Mouse (Mus musculus): Measurements from ENCODE around the gene Nfia. TPM values are rescaled to one million over a fixed set of nuclear protein-coding genes. Genes with fewer than 3 reads are reported as not detected.
A peak's percentile ranks its signal among the peaks of the same experiment; 100 is the strongest.

Gene Nfia
- polyA plus RNA-seq, 1 experiment from 2014 or later: 37.2 TPM

- H3K4me1 ChIP-seq (ENCODE audit: control insufficient read depth, insufficient read depth, low read length): peaks cover 12% of the 10 kb centered on the region; the same call in 1 of the 2 replicates
- no peaks in the 10 kb centered on the region for H3K9me3 ChIP-seq (ENCODE audit: control insufficient read depth, low read length)
- 0 out of 2 replicates have a peak overlapping the region, but pooled peaks have one; percentile 32 for H3K27ac ChIP-seq (replicated peaks; ENCODE audit: low read depth, low read length)
- DNase-seq: peak; percentile 42
- ATAC-seq (ENCODE audit: low FRiP score, low TSS enrichment): no peak
- no peak overlapping the region for H3K4me3 ChIP-seq (replicated peaks; ENCODE audit: low read depth, low read length)
- H3K27me3 ChIP-seq (ENCODE audit: control insufficient read depth, insufficient read depth, low read length): no peaks in the 10 kb centered on the region
- 68% methylated on average over 3 of the region's 3 CpGs for WGBS
- no peak overlapping the region for H3K4me2 ChIP-seq (ENCODE audit: low read length)
- H3K9ac ChIP-seq (replicated peaks; ENCODE audit: low read length): no peak overlapping the region
- H3K36me3 ChIP-seq (ENCODE audit: control insufficient read depth, insufficient read depth, low read length): no peaks in the 10 kb centered on the region
Observed at GRCm38 (mm10) chr4:97927309-97927656, 154.7 kb downstream of the Nfia start.

- WGBS: 91% methylated on average over 2 of the region's 2 CpGs
- no peak overlapping the region for H3K27ac ChIP-seq (replicated peaks; ENCODE audit: low read depth, low read length)
Observed at GRCm38 (mm10) chr4:97936371-97936770, 163.8 kb downstream of the Nfia start.

GRCm38 (mm10) chr4:97936912-97937311 lies 164.4 kb downstream of the Nfia start:
- DNase-seq (peak; percentile 59), ATAC-seq (ENCODE audit: low FRiP score, low TSS enrichment) (no peak)
- Histone ChIP-seq H3K4me3 (replicated peaks; ENCODE audit: low read depth, low read length) (no peak overlapping the region), H3K27me3 (ENCODE audit: control insufficient read depth, insufficient read depth, low read length) (no peaks in the 10 kb centered on the region), H3K36me3 (ENCODE audit: control insufficient read depth, insufficient read depth, low read length) (no peaks in the 10 kb centered on the region), H3K4me2 (ENCODE audit: low read length) (no peak overlapping the region), H3K9me3 (ENCODE audit: control insufficient read depth, low read length) (no peaks in the 10 kb centered on the region), H3K9ac (replicated peaks; ENCODE audit: low read length) (no peak overlapping the region), H3K4me1 (ENCODE audit: control insufficient read depth, insufficient read depth, low read length) (0 out of 2 replicates have a peak, but pooled peaks cover 11% of the 10 kb centered on the region), H3K27ac (replicated peaks; ENCODE audit: low read depth, low read length) (no peak overlapping the region)
- WGBS: 45% methylated on average over 3 of the region's 3 CpGs

More at GRCm38 (mm10) chr4:97936371-97936770, 163.8 kb downstream of the Nfia start:
- no peaks in the 10 kb centered on the region for H3K9me3 ChIP-seq (ENCODE audit: control insufficient read depth, low read length)
- no peak overlapping the region for H3K4me3 ChIP-seq (replicated peaks; ENCODE audit: low read depth, low read length)
- DNase-seq (no peak), ATAC-seq (ENCODE audit: low FRiP score, low TSS enrichment) (no peak)
- no peaks in the 10 kb centered on the region for H3K27me3 ChIP-seq (ENCODE audit: control insufficient read depth, insufficient read depth, low read length)
- H3K9ac ChIP-seq (replicated peaks; ENCODE audit: low read length): no peak overlapping the region
- no peak overlapping the region for H3K4me2 ChIP-seq (ENCODE audit: low read length)
- H3K4me1 ChIP-seq (ENCODE audit: control insufficient read depth, insufficient read depth, low read length): 0 out of 2 replicates have a peak, but pooled peaks cover 11% of the 10 kb centered on the region
- H3K36me3 ChIP-seq (ENCODE audit: control insufficient read depth, insufficient read depth, low read length): no peaks in the 10 kb centered on the region

- ATAC-seq (ENCODE audit: low FRiP score, low TSS enrichment): no peak
- no peaks in the 10 kb centered on the region for H3K36me3 ChIP-seq (ENCODE audit: control insufficient read depth, insufficient read depth, low read length)
- WGBS: 61% methylated on average over 4 of the region's 4 CpGs
Observed at GRCm38 (mm10) chr4:97939492-97939891, 167.0 kb downstream of the Nfia start.

GRCm38 (mm10) chr4:97939920-97940520 lies 167.5 kb downstream of the Nfia start:
- no peak for DNase-seq
- no peak overlapping the region for H3K9ac ChIP-seq (replicated peaks; ENCODE audit: low read length)
- no peak for ATAC-seq (ENCODE audit: low FRiP score, low TSS enrichment)
- no peak overlapping the region for H3K4me2 ChIP-seq (ENCODE audit: low read length)
- no peak overlapping the region for H3K4me3 ChIP-seq (replicated peaks; ENCODE audit: low read depth, low read length)
- no peak overlapping the region for H3K27ac ChIP-seq (replicated peaks; ENCODE audit: low read depth, low read length)
- H3K4me1 ChIP-seq (ENCODE audit: control insufficient read depth, insufficient read depth, low read length): 0 out of 2 replicates have a peak, but pooled peaks cover 11% of the 10 kb centered on the region
- H3K36me3 ChIP-seq (ENCODE audit: control insufficient read depth, insufficient read depth, low read length): no peaks in the 10 kb centered on the region
- H3K27me3 ChIP-seq (ENCODE audit: control insufficient read depth, insufficient read depth, low read length): no peaks in the 10 kb centered on the region
- H3K9me3 ChIP-seq (ENCODE audit: control insufficient read depth, low read length): no peaks in the 10 kb centered on the region
- WGBS: 87% methylated on average over 4 of the region's 4 CpGs

More at GRCm38 (mm10) chr4:97939492-97939891, 167.0 kb downstream of the Nfia start:
- no peak for DNase-seq
- no peak overlapping the region for H3K4me3 ChIP-seq (replicated peaks; ENCODE audit: low read depth, low read length)
- H3K4me1 ChIP-seq (ENCODE audit: control insufficient read depth, insufficient read depth, low read length): 0 out of 2 replicates have a peak, but pooled peaks cover 11% of the 10 kb centered on the region
- H3K27ac ChIP-seq (replicated peaks; ENCODE audit: low read depth, low read length): no peak overlapping the region
- no peaks in the 10 kb centered on the region for H3K27me3 ChIP-seq (ENCODE audit: control insufficient read depth, insufficient read depth, low read length)
- no peak overlapping the region for H3K4me2 ChIP-seq (ENCODE audit: low read length)
- H3K9me3 ChIP-seq (ENCODE audit: control insufficient read depth, low read length): no peaks in the 10 kb centered on the region
- no peak overlapping the region for H3K9ac ChIP-seq (replicated peaks; ENCODE audit: low read length)

GRCm38 (mm10) chr4:97941616-97942015 lies 169.1 kb downstream of the Nfia start:
- H3K27me3 ChIP-seq (ENCODE audit: control insufficient read depth, insufficient read depth, low read length): no peaks in the 10 kb centered on the region
- ATAC-seq (ENCODE audit: low FRiP score, low TSS enrichment) (no peak), DNase-seq (no peak)
- H3K4me1 ChIP-seq (ENCODE audit: control insufficient read depth, insufficient read depth, low read length): 0 out of 2 replicates have a peak, but pooled peaks cover 7% of the 10 kb centered on the region
- no peaks in the 10 kb centered on the region for H3K9me3 ChIP-seq (ENCODE audit: control insufficient read depth, low read length)
- H3K4me2 ChIP-seq (ENCODE audit: low read length): no peak overlapping the region
- whole genome bisulfite sequencing: 91% methylated on average over 8 of the region's 8 CpGs
- H3K27ac ChIP-seq (replicated peaks; ENCODE audit: low read depth, low read length): no peak overlapping the region
- no peak overlapping the region for H3K4me3 ChIP-seq (replicated peaks; ENCODE audit: low read depth, low read length)
- H3K36me3 ChIP-seq (ENCODE audit: control insufficient read depth, insufficient read depth, low read length): no peaks in the 10 kb centered on the region
- no peak overlapping the region for H3K9ac ChIP-seq (replicated peaks; ENCODE audit: low read length)

GRCm38 (mm10) chr4:97944309-97944708 lies 171.8 kb downstream of the Nfia start:
- peaks cover 16% of the 10 kb centered on the region for H3K4me1 ChIP-seq (ENCODE audit: control insufficient read depth, insufficient read depth, low read length)
- no peak overlapping the region for H3K27ac ChIP-seq (replicated peaks; ENCODE audit: low read depth, low read length)
- H3K4me3 ChIP-seq (replicated peaks; ENCODE audit: low read depth, low read length): no peak overlapping the region
- no peak overlapping the region for H3K4me2 ChIP-seq (ENCODE audit: low read length)
- no peaks in the 10 kb centered on the region for H3K9me3 ChIP-seq (ENCODE audit: control insufficient read depth, low read length)
- no peaks in the 10 kb centered on the region for H3K27me3 ChIP-seq (ENCODE audit: control insufficient read depth, insufficient read depth, low read length)
- H3K9ac ChIP-seq (replicated peaks; ENCODE audit: low read length): no peak overlapping the region
- no peak for DNase-seq
- H3K36me3 ChIP-seq (ENCODE audit: control insufficient read depth, insufficient read depth, low read length): no peaks in the 10 kb centered on the region
- ATAC-seq (ENCODE audit: low FRiP score, low TSS enrichment): no peak
- 86% methylated on average over 2 of the region's 2 CpGs for WGBS

- H3K27ac ChIP-seq (replicated peaks; ENCODE audit: low read depth, low read length): peak overlapping the region; percentile 43
- no peak for DNase-seq
- H3K4me2 ChIP-seq (ENCODE audit: low read length): no peak overlapping the region
- H3K4me3 ChIP-seq (replicated peaks; ENCODE audit: low read depth, low read length): no peak overlapping the region
- H3K27me3 ChIP-seq (ENCODE audit: control insufficient read depth, insufficient read depth, low read length): no peaks in the 10 kb centered on the region
- WGBS: 61% methylated on average over 5 of the region's 5 CpGs
- no peaks in the 10 kb centered on the region for H3K9me3 ChIP-seq (ENCODE audit: control insufficient read depth, low read length)
- no peak overlapping the region for H3K9ac ChIP-seq (replicated peaks; ENCODE audit: low read length)
- no peaks in the 10 kb centered on the region for H3K36me3 ChIP-seq (ENCODE audit: control insufficient read depth, insufficient read depth, low read length)
- ATAC-seq (ENCODE audit: low FRiP score, low TSS enrichment): no peak
- peaks cover 16% of the 10 kb centered on the region for H3K4me1 ChIP-seq (ENCODE audit: control insufficient read depth, insufficient read depth, low read length)
Observed at GRCm38 (mm10) chr4:97947484-97947883, 174.9 kb downstream of the Nfia start.

GRCm38 (mm10) chr4:97948250-97948649 lies 175.7 kb downstream of the Nfia start:
- Histone ChIP-seq H3K27me3 (ENCODE audit: control insufficient read depth, insufficient read depth, low read length) (no peaks in the 10 kb centered on the region), H3K9me3 (ENCODE audit: control insufficient read depth, low read length) (no peaks in the 10 kb centered on the region), H3K36me3 (ENCODE audit: control insufficient read depth, insufficient read depth, low read length) (no peaks in the 10 kb centered on the region), H3K4me3 (replicated peaks; ENCODE audit: low read depth, low read length) (no peak overlapping the region), H3K27ac (replicated peaks; ENCODE audit: low read depth, low read length) (peak overlapping the region; percentile 43; the same call in 1 of the 2 replicates), H3K9ac (replicated peaks; ENCODE audit: low read length) (no peak overlapping the region), H3K4me2 (ENCODE audit: low read length) (peak overlapping the region; percentile 30), H3K4me1 (ENCODE audit: control insufficient read depth, insufficient read depth, low read length) (peaks cover 16% of the 10 kb centered on the region)
- 12% methylated on average over 8 of the region's 8 CpGs for WGBS
- ATAC-seq (ENCODE audit: low FRiP score, low TSS enrichment): 0 out of 2 replicates have a peak, but pooled peaks have one; percentile 31
- DNase-seq: peak; percentile 53

Measured in midbrain, embryonic 14.5 days (tissue).